Mouse (Mus musculus) spleen, postnatal 4 days (tissue): ENCODE measurements around the gene Card11.

ENCODE experiments used
- DNase-seq, 2 experiments: peaks; one replicate each; pipeline ENCODE4 v3.0.0; 2022; ENCODE audit warnings: low spot score in 2 of 2

The Card11 gene

GRCm38 (mm10) chr5:140852435-140852996, 147.9 kb downstream of the Card11 start:
- DNase-seq, result no peak

- no peak for DNase-seq
These were observed 153.1 kb downstream of the Card11 start for GRCm38 (mm10) chr5:140847300-140847729.

GRCm38 (mm10) chr5:140841942-140842341, 158.4 kb downstream of the Card11 start:
- DNase-seq, result no peak

- no peak for DNase-seq
These were observed 169.3 kb downstream of the Card11 start for GRCm38 (mm10) chr5:140831064-140831431.

GRCm38 (mm10) chr5:140830314-140831063, 169.9 kb downstream of the Card11 start, which contains the start of gene Gna12:
TSS of gene Gna12 (minus strand) at chr5:140830431.
- peak; percentile 96 to 98 for DNase-seq

GRCm38 (mm10) chr5:140829911-140830294, 170.5 kb downstream of the Card11 start:
- DNase-seq, result peak; percentile 40 to 80

GRCm38 (mm10) chr5:140829081-140829910, 171.1 kb downstream of the Card11 start:
- DNase-seq, result no peak

- DNase-seq, result no peak
These were observed 172.0 kb downstream of the Card11 start for GRCm38 (mm10) chr5:140828363-140828762.

- DNase-seq, result no peak
These were observed 172.5 kb downstream of the Card11 start for GRCm38 (mm10) chr5:140827896-140828295.

GRCm38 (mm10) chr5:140827413-140827812, 173.0 kb downstream of the Card11 start:
- DNase-seq, result no peak

GRCm38 (mm10) chr5:140826796-140827195, 173.6 kb downstream of the Card11 start:
- DNase-seq, result no peak

- DNase-seq, result no peak
These were observed 174.3 kb downstream of the Card11 start for GRCm38 (mm10) chr5:140826118-140826517.

- no peak for DNase-seq
These were observed 176.3 kb downstream of the Card11 start for GRCm38 (mm10) chr5:140824126-140824525.

GRCm38 (mm10) chr5:140823386-140823785, 177.0 kb downstream of the Card11 start:
- DNase-seq, result no peak
